Mouse (Mus musculus) liver, embryonic 14.5 days (tissue): Measurements from ENCODE around the gene Smg6.

Source experiments
- CTCF ChIP-seq: IDR thresholded peaks from 2 replicates; pipeline ENCODE4 v1.5.1; 2016; ENCODE audit warnings: antibody characterized with exemption, low read depth, control low read depth
- EP300 ChIP-seq: IDR thresholded peaks from 2 replicates; pipeline ENCODE4 v1.6.1; 2016; ENCODE audit warnings: antibody characterized with exemption, low read depth

DNA sequence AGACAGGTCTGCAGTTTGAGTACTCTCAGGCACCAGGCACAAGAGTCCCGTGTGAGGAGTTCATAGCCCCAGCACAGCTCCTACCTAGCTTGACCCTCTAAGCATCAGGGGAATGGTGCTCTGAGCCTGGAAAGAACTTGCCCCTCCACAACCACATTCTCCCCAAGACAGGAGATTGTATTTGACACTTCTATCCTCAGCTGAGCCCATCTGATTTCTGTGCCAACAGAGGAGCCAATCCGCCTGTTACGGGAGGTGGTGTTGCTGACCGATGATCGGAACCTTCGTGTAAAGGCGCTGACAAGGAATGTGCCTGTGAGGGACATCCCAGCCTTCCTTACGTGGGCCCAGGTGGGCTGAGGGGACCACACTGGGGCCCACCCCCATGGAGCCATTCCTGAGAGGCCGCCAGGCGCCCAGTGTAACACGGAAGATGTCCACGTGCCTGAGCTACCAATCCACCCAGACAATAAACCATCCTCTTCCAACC, 237.0 kb downstream of the Smg6 start:
- TF ChIP-seq CTCF (no peak), EP300 (no peak)
